Mouse (Mus musculus) frontal cortex, postnatal 10 days (tissue): ENCODE results near the gene Rasd2.

Source experiments
- DNase-seq, 2 experiments: peaks; one replicate each; pipeline ENCODE4 v3.0.0; 2022; ENCODE audit warnings: low spot score in 2 of 2, mixed read lengths in 1 of 2

Gene Rasd2

GRCm38 (mm10) chr8:75213686-75214085, at the start of gene Rasd2:
Gene Rasd2, plus strand, starts transcription at chr8:75213944.
- no peak for DNase-seq

GRCm38 (mm10) chr8:75169363-75169762, 44.4 kb upstream of the Rasd2 start:
- DNase-seq = no peak

- no peak for DNase-seq
Observed at GRCm38 (mm10) chr8:75172009-75172685, 41.6 kb upstream of the Rasd2 start.

GRCm38 (mm10) chr8:75193022-75193421, 20.7 kb upstream of the Rasd2 start:
- no peak for DNase-seq

- DNase-seq = no peak
Observed at GRCm38 (mm10) chr8:75194473-75195071, 19.2 kb upstream of the Rasd2 start.

- DNase-seq = no peak
Observed at GRCm38 (mm10) chr8:75197170-75197569, 16.6 kb upstream of the Rasd2 start.

GRCm38 (mm10) chr8:75197862-75198261, 15.9 kb upstream of the Rasd2 start:
- no peak for DNase-seq

- DNase-seq = no peak
Observed at GRCm38 (mm10) chr8:75198300-75198699, 15.4 kb upstream of the Rasd2 start.

GRCm38 (mm10) chr8:75198988-75199765, 14.6 kb upstream of the Rasd2 start:
- DNase-seq = peak in 1 of 2 experiments; percentile 52

- no peak for DNase-seq
Observed at GRCm38 (mm10) chr8:75199914-75200313, 13.8 kb upstream of the Rasd2 start.

- DNase-seq = no peak
Observed at GRCm38 (mm10) chr8:75202041-75202656, 11.6 kb upstream of the Rasd2 start.

- DNase-seq = no peak
Observed at GRCm38 (mm10) chr8:75202913-75203312, 10.8 kb upstream of the Rasd2 start.

GRCm38 (mm10) chr8:75203420-75203819, 10.3 kb upstream of the Rasd2 start:
- DNase-seq = no peak

- no peak for DNase-seq
Observed at GRCm38 (mm10) chr8:75204190-75204868, 9.4 kb upstream of the Rasd2 start.

- no peak for DNase-seq
Observed at GRCm38 (mm10) chr8:75211461-75211860, 2.3 kb upstream of the Rasd2 start.

GRCm38 (mm10) chr8:75212631-75213306, 975 bp upstream of the Rasd2 start:
- peak; percentile 67 to 83 for DNase-seq

GRCm38 (mm10) chr8:75213307-75213651, 465 bp upstream of the Rasd2 start:
- no peak for DNase-seq

GRCm38 (mm10) chr8:75215046-75215445, 1.3 kb downstream of the Rasd2 start:
- DNase-seq = no peak

GRCm38 (mm10) chr8:75215931-75216330, 2.2 kb downstream of the Rasd2 start:
- no peak for DNase-seq

GRCm38 (mm10) chr8:75216886-75217285, 3.1 kb downstream of the Rasd2 start:
- DNase-seq = no peak

GRCm38 (mm10) chr8:75217969-75218368, 4.2 kb downstream of the Rasd2 start:
- peak in 1 of 2 experiments; percentile 64 for DNase-seq
